Mouse (Mus musculus) small intestine, adult 2 months (tissue): ENCODE data around the gene Wbp2nl. TPM values are rescaled to one million over a fixed set of nuclear protein-coding genes. Genes with fewer than 3 reads are reported as not detected.

Experiments
- H3K27ac ChIP-seq: fragments of 200-500 bp; 2 replicates; pipeline ENCODE4 v1.5.1; 2012; ENCODE audit warnings: low read depth, low read length, control low read depth, inconsistent platforms; ENCODE audit not compliant: insufficient read depth
- H3K27me3 ChIP-seq: fragments of 200-500 bp; 2 replicates; pipeline ENCODE4 v1.6.1; 2012; ENCODE audit warnings: mild to moderate bottlenecking, moderate library complexity, low read length, inconsistent platforms; ENCODE audit not compliant: control insufficient read depth, insufficient read depth
- H3K36me3 ChIP-seq: fragments of 200-500 bp; 2 replicates; pipeline ENCODE4 v1.6.1; 2012; ENCODE audit warnings: mild to moderate bottlenecking, low read length, control low read depth, inconsistent platforms; ENCODE audit not compliant: control insufficient read depth, insufficient read depth
- H3K4me1 ChIP-seq: fragments of 200-500 bp; 2 replicates; pipeline ENCODE4 v1.6.1; 2012; ENCODE audit warnings: low read length, inconsistent platforms, mixed read lengths; ENCODE audit not compliant: control insufficient read depth, insufficient read depth, insufficient read length
- H3K4me3 ChIP-seq: fragments of 200-500 bp; 2 replicates; pipeline ENCODE4 v1.5.1; 2012; ENCODE audit warnings: low read depth, mild to moderate bottlenecking, control low read depth, inconsistent platforms, low read length, moderate library complexity
- CTCF ChIP-seq: fragments of 200-500 bp; IDR thresholded peaks from 2 replicates; pipeline ENCODE4 v1.5.1; 2012; ENCODE audit warnings: low read depth, mild to moderate bottlenecking, control low read depth, inconsistent platforms, low read length, moderate library complexity, mixed read lengths; ENCODE audit not compliant: insufficient replicate concordance, insufficient read length; ENCODE audit errors: extremely low read depth
- POLR2A ChIP-seq: fragments of 200-500 bp; IDR thresholded peaks from 2 replicates; pipeline ENCODE4 v1.6.1; 2012; ENCODE audit warnings: low read depth, mild to moderate bottlenecking, control low read depth, inconsistent platforms, low read length, moderate library complexity
- WGBS: fragments of 180-500 bp; shearing (Covaris S2); methylation state at CpG from one replicate; pipeline ENCODE4 v1.1.7; 2018; 5-methylcytosine and 5-hydroxymethylcytosine counted together
- polyA plus RNA-seq: library from polyadenylated mRNA; depleted of rRNA; stranded (reverse); fragments of >200 nt; gene quantifications from 2 replicates; pipeline ENCODE4 v1.2.3, GENCODE M21; 2012

The Wbp2nl gene
- polyA plus RNA-seq, 1 experiment = not detected

GRCm38 (mm10) chr15:82343368-82344287 is 44.9 kb downstream of the Wbp2nl start:
- TF ChIP-seq POLR2A = no peak
- TF ChIP-seq CTCF = no peak
- Histone ChIP-seq H3K4me3 (no peak overlapping the region), H3K27ac (no peak overlapping the region), H3K27me3 (0 out of 2 replicates have a peak, but pooled peaks cover 3% of the 10 kb centered on the region), H3K36me3 (peaks cover 9% of the 10 kb centered on the region), H3K4me1 (peaks cover 26% of the 10 kb centered on the region)
- 83% methylated on average over 27 of the region's 27 CpGs for WGBS

DNA sequence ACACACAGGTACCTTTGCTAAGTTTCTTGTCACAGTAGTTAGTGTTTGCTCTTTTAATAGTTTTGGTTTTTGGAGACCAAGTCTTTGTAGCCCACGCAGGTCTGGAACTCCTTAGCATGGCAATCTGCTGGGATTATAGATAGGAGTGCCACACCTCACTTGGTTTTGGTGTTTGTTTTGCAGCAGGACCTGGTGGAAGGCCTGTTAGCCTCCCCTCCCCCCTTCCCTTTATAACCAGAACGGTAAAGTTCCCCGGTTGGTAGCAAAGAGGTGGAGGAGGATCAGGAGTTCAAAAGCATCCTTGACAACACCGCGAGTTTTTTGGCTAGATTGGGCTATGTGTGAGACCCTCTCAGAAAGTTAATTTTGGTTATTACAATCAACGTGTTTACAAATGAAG is 46.2 kb downstream of the Wbp2nl start:
- TF ChIP-seq CTCF = no peak
- TF ChIP-seq POLR2A = no peak
- 82% methylated on average over 6 of the region's 6 CpGs for WGBS
- no peak overlapping the region for H3K4me3 ChIP-seq
- 0 out of 2 replicates have a peak, but pooled peaks cover 3% of the 10 kb centered on the region for H3K27me3 ChIP-seq
- peaks cover 34% of the 10 kb centered on the region for H3K4me1 ChIP-seq
- no peak overlapping the region for H3K27ac ChIP-seq
- H3K36me3 ChIP-seq = peaks cover 21% of the 10 kb centered on the region

DNA sequence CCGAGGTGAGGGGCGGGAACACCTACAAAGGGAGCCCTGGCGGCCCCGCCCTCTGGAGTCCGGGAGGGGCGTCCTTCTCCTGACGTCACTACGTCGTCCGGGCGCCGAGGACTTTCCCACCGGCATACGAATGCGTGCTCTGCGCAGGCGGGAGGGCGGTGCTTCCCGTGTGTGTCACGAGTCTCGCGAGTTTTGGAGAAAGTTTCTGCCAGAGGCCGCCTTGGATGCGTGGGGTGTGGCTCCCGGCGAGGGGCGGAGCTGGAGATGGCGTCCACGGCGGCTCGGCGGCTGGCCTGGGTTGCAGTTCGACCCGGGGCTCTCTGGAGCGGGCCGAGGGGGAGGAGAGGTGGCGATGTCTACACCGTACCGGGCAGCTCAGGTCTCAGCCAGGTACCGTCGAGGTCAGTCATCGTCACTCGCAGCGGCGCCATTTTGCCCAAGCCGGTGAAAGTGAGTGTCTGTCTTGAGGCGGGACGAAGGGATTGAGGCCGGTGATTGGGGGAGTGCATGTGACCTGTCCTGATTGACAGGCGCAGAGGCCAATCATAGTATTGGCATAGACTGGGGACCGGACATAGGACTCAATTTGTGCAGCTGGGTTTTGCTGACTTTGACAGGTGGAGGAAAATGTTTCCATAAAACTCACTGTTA is 47.2 kb downstream of the Wbp2nl start:
- Histone ChIP-seq H3K27me3 (0 out of 2 replicates have a peak, but pooled peaks cover 1% of the 10 kb centered on the region), H3K4me1 (peaks cover 32% of the 10 kb centered on the region), H3K4me3 (peak overlapping the region; percentile 70), H3K36me3 (peaks cover 29% of the 10 kb centered on the region), H3K27ac (peak overlapping the region; percentile 87)
- WGBS = under 1% methylated on average over 51 of the region's 51 CpGs
- TF ChIP-seq CTCF (no peak), POLR2A (peak; percentile 65)

GRCm38 (mm10) chr15:82346580-82347302 is 48.0 kb downstream of the Wbp2nl start:
- Histone ChIP-seq H3K27ac (peak overlapping the region; percentile 87), H3K36me3 (peaks cover 32% of the 10 kb centered on the region), H3K4me3 (peak overlapping the region; percentile 70), H3K4me1 (peaks cover 30% of the 10 kb centered on the region), H3K27me3 (no peaks in the 10 kb centered on the region)
- peak; percentile 15; the same call in 1 of the 2 replicates for TF ChIP-seq CTCF
- no peak for TF ChIP-seq POLR2A
- 9% methylated on average over 14 of the region's 14 CpGs for WGBS

DNA sequence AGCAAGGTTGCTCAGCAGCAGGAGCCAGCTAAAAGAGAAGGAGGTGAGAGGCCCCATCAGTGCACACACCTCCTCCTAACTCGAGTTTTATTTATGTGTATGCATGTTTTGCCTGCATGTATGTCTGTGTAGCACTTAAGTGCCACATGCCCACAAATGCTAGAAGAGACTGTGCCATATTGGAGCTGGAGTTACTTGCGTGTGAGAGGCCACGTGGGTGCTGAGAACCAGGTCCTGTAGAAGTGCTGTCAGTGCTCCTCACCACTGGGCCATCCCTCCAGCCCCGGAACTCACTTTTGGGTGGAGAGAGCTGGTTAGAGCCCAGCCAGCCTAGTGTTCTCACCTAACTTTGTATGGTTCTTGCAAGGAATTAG is 48.5 kb downstream of the Wbp2nl start:
- Histone ChIP-seq H3K27me3 (no peaks in the 10 kb centered on the region), H3K4me1 (peaks cover 30% of the 10 kb centered on the region), H3K27ac (peak overlapping the region; percentile 87), H3K36me3 (peaks cover 32% of the 10 kb centered on the region), H3K4me3 (peak overlapping the region; percentile 51)
- WGBS = 45% methylated on average over 4 of the region's 4 CpGs
- TF ChIP-seq POLR2A = no peak
- TF ChIP-seq CTCF = no peak

DNA sequence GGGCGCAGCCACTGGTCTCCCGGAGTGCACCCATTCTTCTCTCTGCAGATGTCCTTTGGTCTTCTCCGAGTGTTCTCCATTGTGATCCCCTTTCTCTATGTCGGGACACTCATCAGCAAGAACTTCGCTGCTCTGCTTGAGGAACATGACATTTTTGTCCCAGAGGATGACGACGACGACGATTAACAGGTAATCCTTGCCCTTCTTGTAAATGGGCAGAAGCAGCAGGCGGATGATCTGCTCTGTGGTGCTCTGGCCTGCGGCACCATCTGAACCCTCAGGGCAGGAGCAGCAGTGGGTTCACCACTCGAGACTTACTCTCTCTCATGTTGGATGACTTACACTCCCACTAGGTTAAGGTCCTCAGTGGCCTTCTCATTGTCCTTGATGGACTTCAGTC is 49.1 kb downstream of the Wbp2nl start:
- H3K27ac ChIP-seq = peak overlapping the region; percentile 78; the same call in 1 of the 2 replicates
- no peak for TF ChIP-seq POLR2A
- TF ChIP-seq CTCF = no peak
- 91% methylated on average over 12 of the region's 12 CpGs for WGBS
- no peaks in the 10 kb centered on the region for H3K27me3 ChIP-seq
- H3K36me3 ChIP-seq = peaks cover 32% of the 10 kb centered on the region
- peaks cover 30% of the 10 kb centered on the region for H3K4me1 ChIP-seq
- H3K4me3 ChIP-seq = no peak overlapping the region
